Mouse (Mus musculus): Measurements from ENCODE around the gene Frmd4b. TPM values are rescaled to one million over a fixed set of nuclear protein-coding genes. Genes with fewer than 3 reads are reported as not detected.

Frmd4b gene
- total RNA-seq, 2 experiments from 2014 or later: 28.0 to 32.5 TPM

DNA sequence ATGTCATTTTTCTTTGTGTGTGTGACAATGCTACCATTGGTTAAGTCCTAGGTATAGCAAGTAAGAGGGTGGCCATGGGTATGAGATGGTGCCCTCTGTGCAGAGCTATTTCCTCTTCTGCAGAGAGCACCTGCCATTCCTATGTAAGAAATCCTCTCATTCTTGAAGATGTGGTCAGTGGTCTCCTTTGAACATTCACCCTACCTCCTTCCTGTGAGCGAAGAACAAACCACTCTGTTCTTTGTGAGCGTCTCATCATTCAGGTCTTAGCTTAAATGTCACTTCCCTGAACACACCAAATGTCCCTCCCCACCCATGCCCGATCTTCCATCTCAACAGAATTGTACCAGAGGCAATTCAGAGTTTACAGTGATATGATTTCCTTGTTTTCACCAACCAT, 299.4 kb downstream of the Frmd4b start:
- TF ChIP-seq CTCF (conservative IDR thresholded peaks at IDR 0.05): no peak
- no peak overlapping the region for H3K4me3 ChIP-seq
- no peak overlapping the region for H3K27ac ChIP-seq
- no peak for DNase-seq (ENCODE audit: low spot score in 2 of 2)

DNA sequence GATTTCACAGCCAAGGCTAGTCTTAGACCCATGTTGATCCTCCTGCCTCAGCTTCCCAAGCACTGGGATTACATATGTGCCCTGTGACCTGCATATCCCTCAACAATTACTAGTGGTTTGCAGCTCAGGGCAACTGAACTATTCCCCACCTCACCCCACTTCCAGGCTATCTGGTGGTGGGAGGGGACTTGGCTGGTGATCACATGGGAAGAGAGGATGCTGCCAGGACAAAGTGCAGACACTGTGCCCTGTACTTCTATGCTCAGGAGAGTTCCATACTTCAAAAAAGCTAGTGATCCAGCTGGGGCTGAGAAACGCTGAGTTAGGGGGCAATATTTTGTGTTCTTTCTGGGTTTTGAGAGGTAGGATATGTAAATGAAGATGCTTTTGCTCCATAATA, 300.6 kb downstream of the Frmd4b start:
- no peak for TF ChIP-seq CTCF (conservative IDR thresholded peaks at IDR 0.05)
- Histone ChIP-seq H3K4me3 (no peak overlapping the region), H3K27ac (no peak overlapping the region)
- no peak for DNase-seq (ENCODE audit: low spot score in 2 of 2)

DNA sequence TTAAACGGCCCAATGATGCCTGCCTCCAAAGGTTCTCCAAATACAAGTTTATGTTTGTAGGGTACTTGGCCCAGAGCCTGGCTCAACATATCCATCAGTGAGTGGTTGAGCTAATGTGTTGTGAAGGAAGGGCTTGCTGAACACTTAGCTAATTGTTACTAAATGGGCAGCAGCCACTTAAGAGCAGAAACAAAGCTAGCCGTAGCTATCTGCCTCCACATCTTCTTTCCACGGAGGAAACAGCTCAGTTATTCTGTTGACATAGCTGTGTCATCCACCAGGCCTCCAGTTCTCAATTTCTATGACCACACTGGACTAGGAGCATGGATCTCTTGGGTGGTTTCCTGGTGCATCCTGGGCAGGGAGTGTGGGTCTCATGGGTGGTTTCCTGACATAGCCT, 302.0 kb downstream of the Frmd4b start:
- H3K4me3 ChIP-seq: no peak overlapping the region
- DNase-seq (ENCODE audit: low spot score in 2 of 2): no peak
- no peak for TF ChIP-seq CTCF (conservative IDR thresholded peaks at IDR 0.05)

DNA sequence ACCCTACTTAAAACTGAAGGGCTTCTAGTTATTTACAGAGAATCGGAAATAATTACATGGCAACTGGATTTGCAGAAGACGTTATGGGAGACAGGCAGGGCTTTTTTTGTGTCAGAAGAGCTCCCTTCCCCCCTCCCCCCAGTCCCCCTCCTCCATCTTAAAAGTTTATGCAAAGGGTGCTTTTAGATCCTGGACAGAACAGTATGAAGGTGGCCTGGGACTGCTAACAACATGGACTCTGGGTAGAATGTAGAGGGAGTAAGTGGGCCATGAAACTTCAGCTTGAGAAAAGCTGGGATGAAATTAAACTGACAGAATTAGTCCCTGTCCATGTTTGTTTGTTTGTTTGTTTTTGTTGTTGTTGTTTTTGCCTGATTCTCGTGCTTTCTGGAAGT, 304.8 kb downstream of the Frmd4b start:
- TF ChIP-seq CTCF (conservative IDR thresholded peaks at IDR 0.05): no peak
- peak overlapping the region; percentile 57 for H3K4me3 ChIP-seq
- DNase-seq (ENCODE audit: low spot score in 2 of 2): no peak
- H3K27ac ChIP-seq: peak overlapping the region; percentile 67; the same call in 1 of the 2 replicates

More for the DNA sequence above, 302.0 kb downstream of the Frmd4b start:
- H3K27ac ChIP-seq: no peak overlapping the region; the same call in 1 of the 2 replicates

DNA sequence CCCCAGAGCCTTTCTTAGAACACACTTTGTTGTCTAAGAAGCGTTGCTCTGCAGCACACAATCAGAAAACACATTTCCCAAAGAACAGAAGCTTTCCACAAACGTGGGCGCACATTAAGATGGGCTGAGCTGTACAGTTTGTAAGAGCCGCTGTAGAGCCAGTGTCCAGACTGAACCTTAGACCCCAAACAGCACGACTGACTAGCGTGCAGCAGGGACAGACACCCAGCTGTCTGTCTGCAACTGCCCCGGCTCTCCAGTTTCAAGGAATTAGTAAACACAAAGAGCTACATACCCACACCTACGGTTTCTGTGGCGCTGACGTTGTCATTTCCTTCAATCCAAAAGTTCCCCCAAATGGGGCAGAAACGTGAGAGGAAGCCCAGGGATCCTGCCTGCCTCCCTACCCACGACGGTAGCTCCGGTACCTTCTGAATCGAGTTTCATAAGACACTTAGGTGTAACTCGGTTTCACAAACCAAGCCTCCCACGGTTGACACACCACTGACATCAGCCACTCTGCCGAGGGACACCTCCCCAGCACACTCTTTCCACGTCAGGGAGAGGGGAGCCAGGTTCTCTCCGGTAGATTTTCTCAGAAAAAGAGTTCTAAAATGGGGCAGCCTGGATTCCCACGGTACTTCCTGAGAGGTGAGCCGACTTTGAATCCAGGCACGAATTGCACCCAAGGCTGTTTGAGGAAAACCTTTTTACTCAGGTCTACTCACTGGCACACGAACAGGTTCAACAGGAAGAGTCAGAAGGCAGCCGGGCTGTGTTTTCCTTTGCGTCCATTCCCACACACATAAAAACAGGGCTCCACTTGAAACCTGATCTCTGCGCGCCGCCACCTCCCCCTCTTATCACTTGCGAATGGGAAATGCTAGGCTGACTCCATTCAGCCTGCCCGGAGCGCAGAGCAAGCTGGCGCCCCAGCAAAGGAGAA, 305.5 kb downstream of the Frmd4b start:
- no peak for DNase-seq (ENCODE audit: low spot score in 2 of 2)
- no peak for TF ChIP-seq CTCF (conservative IDR thresholded peaks at IDR 0.05)
- H3K27ac ChIP-seq: peak overlapping the region; percentile 67

DNA sequence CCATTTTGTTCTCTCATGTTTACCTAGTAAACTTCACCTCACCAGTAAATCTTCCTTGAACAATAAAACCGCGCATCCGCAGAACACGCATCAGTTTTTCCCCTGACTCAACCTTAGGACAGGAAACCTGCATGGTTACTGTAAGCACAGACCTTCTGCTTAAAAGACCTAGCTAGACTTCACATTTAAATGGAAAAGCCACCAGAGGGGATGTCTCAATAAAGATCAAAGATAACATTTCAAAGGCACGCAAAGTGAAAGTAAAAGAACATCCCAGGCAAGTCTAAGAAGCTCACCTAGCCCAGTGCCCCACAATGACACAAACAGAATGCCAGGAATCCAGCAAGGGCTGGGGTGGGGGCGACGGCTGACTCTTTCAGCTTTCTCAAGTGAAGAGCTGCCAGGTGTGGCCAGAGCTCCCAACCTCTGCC, 306.4 kb downstream of the Frmd4b start:
- Histone ChIP-seq H3K4me3 (peak overlapping the region; percentile 57), H3K27ac (peak overlapping the region; percentile 67; the same call in 1 of the 2 replicates)
- no peak for TF ChIP-seq CTCF (conservative IDR thresholded peaks at IDR 0.05)
- DNase-seq (ENCODE audit: low spot score in 2 of 2): no peak

More for the DNA sequence above, 305.5 kb downstream of the Frmd4b start:
- peak overlapping the region; percentile 57 for H3K4me3 ChIP-seq

DNA sequence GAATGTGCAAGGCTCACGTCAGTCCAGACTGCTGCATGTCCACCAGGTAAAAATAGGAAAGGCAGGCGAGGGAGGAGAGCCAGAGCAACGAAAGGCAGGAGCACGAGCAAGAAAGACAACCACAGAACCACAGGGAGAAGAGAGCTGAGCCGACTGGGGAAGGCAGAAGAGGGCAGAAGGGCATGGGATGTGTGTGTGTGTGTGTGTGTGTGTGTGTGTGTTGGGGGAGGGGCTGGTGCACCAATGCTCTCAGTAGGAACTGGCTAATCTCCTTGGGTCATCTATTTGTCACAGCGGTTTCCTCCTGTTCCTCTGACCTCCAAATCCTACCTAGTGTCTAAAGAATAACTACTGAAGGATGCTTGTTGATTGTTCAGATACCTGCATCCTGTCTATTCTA, 308.2 kb downstream of the Frmd4b start:
- H3K4me3 ChIP-seq: no peak overlapping the region
- TF ChIP-seq CTCF (conservative IDR thresholded peaks at IDR 0.05): no peak
- H3K27ac ChIP-seq: no peak overlapping the region
- DNase-seq (ENCODE audit: low spot score in 2 of 2): no peak

DNA sequence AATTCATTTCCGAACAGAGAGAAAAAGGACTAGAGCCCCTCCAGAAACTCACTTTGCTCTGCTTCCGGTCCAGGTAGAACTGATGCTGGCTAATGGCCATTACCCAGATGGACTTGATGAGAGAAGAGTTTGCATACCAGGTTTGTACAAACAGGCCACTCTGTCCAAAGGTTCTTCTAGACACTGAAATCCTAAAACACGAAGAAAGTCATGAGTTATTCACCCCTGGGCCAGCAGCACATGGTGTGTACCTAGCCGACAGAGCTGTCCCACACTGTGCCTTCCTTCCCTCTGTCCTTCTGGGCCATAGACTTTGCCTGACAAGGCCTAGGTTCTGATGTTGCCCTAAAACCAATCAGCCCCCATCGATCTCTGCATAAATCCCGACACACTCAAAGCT, 308.8 kb downstream of the Frmd4b start:
- DNase-seq (ENCODE audit: low spot score in 2 of 2): no peak
- Histone ChIP-seq H3K4me3 (no peak overlapping the region), H3K27ac (no peak overlapping the region)
- TF ChIP-seq CTCF (conservative IDR thresholded peaks at IDR 0.05): no peak

DNA sequence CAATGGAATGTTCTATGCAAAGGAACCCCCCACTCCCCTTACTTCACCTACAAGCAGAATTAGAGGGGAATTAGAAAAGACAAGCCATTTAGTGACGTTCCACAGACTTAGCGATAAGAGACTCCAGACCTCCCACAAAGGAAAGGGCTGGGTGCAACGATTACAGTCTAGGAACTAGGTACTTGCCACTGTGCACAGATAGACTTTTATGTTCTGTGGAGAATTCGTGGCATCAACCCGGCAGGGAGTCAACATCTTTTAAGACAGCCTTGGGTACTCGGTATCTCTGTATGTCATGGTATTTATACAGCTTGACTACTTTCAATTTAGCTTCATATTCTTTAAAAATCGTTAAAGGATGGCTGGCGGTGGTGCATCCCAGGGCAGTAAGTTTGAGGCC, 310.1 kb downstream of the Frmd4b start:
- Histone ChIP-seq H3K4me3 (no peak overlapping the region), H3K27ac (no peak overlapping the region)
- no peak for TF ChIP-seq CTCF (conservative IDR thresholded peaks at IDR 0.05)
- no peak for DNase-seq (ENCODE audit: low spot score in 2 of 2)

DNA sequence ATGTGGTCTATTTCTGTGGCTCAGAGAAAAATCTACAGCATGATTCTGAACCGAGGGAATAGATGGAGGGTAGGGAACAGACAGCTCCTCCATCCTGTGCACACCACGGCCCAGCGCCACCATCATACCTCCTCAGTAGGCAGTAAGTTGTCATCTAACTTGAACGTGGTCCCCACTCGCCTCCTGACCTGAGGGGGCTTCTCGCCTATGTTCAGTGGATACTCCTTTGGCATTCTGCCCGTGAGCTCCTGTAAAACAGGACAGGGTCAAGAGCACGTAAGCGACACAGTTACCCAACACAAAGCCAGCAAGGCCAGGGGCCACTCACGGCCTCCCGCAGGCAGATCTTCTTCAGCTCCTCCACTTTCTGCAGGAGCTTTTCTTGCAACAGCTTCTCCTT, 311.0 kb downstream of the Frmd4b start:
- DNase-seq (ENCODE audit: low spot score in 2 of 2): no peak
- Histone ChIP-seq H3K4me3 (no peak overlapping the region), H3K27ac (peak overlapping the region; percentile 77)
- no peak for TF ChIP-seq CTCF (conservative IDR thresholded peaks at IDR 0.05)

DNA sequence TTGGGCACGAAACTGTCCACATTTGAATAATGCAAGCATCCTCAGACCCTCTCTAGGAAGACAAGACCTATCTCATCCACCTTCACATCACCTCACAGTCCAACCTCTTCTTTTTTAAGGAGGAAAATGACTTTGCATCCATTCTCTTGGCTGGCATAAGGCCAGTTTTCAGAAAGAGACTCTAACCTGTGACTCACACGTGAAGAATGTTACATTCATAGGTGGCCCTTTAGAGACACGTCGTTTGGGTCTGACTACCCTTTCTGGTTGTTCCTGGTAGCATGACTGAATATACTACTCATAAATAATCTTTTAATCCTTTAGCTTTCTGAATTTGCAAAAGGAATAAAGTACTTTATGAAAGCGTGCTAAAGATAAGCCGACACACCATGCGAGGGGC, 311.9 kb downstream of the Frmd4b start:
- TF ChIP-seq CTCF (conservative IDR thresholded peaks at IDR 0.05): no peak
- peak overlapping the region; percentile 77 for H3K27ac ChIP-seq
- H3K4me3 ChIP-seq: no peak overlapping the region; the same call in 1 of the 2 replicates
- no peak for DNase-seq (ENCODE audit: low spot score in 2 of 2)

DNA sequence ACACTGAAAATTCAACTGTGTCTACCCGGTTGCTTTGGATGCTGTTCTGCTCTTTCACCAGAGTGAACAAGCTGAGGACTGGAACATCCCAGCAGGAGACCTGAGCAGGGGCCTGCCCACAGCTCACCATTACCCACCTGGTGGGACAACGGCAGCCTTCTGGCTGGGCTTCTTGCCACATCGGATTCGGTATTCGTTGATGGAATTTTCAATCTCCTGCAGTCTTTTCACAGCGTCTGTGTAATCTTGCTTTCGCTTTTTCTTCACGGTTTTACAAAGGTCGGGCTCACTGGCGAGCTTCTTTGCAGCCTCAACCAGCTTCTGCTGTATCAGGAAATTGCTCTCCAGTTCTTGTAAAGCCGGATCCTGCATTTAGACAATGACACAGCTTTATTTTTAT, 312.3 kb downstream of the Frmd4b start:
- H3K4me3 ChIP-seq: peak overlapping the region; percentile 31; the same call in 1 of the 2 replicates
- DNase-seq (ENCODE audit: low spot score in 2 of 2): no peak
- peak overlapping the region; percentile 77 for H3K27ac ChIP-seq
- no peak for TF ChIP-seq CTCF (conservative IDR thresholded peaks at IDR 0.05)

DNA sequence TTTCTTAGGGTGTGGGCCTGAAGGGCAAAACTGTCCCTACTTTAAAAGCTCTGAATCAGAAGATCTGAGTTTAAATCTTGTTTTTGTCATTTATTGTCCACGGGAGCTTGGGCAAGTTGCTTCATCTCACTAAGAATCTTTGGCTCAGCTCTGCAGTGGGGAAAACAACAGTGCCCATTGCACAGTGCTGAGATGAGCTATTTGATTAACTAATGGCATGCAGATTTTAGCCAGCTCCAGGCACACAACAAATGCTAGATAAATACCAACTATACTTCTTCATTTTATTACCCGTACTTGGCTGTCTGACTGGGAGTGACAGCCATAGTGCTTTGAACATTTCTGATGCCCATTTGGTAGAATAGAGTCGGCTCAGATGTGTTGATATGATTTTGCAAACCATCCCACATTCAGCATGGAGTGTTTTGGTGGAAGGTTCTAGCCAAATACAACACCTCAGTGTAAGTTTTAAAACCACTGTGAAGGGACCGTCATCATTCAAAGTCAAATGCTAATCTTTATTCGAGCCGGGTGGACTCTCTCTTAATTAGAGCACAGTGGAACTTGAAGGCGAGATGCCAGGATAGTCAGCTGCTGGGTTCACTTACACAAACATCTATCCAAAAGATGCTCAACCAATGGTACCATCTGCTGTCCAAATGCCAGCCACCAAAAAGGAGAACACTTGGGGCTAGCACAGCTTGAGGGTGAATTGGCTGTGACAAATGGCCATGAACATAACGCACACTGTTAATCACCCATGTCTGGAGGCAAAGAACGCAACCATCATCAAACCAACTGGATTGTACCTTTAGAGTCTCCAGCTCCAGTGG, 313.8 kb downstream of the Frmd4b start:
- Histone ChIP-seq H3K27ac (peak overlapping the region; percentile 77), H3K4me3 (no peak overlapping the region)
- no peak for TF ChIP-seq CTCF (conservative IDR thresholded peaks at IDR 0.05)
- peak; percentile 39 to 56 for DNase-seq (ENCODE audit: low spot score in 2 of 2)
